Mouse (Mus musculus): ENCODE results near the gene Lage3. TPM values are rescaled to one million over a fixed set of nuclear protein-coding genes. Genes with fewer than 3 reads are reported as not detected.
A peak's percentile ranks its signal among the peaks of the same experiment; 100 is the strongest.

Lage3 gene
- 39.5 and 58.6 TPM in 2 replicates for polyA plus RNA-seq (2011; ENCODE audit: insufficient read depth, insufficient read length, low replicate concordance, missing spikeins)

- no peak for TF ChIP-seq CTCF (IDR thresholded peaks at IDR 0.05; ENCODE audit: control insufficient read depth, insufficient read depth, low read length)
- TF ChIP-seq POLR2A (IDR thresholded peaks at IDR 0.05; ENCODE audit: borderline replicate concordance, control insufficient read depth, low read depth, low read length) = peak; percentile 74
- WGBS = 7% methylated on average over 9 of the region's 22 CpGs
- Histone ChIP-seq H3K27ac (ENCODE audit: control insufficient read depth, insufficient read depth, low read depth, low read length, poor library complexity) (no peak within 1 kb of the TSS), H3K4me3 (replicated peaks; ENCODE audit: control insufficient read depth, low read depth, low read length) (peak within 1 kb of the TSS; percentile 61), H3K4me1 (ENCODE audit: control insufficient read depth, insufficient read depth, low read length) (peaks cover 2% of the 10 kb centered on the region)
Observed at GRCm38 (mm10) chrX:74353467-74353770, at the start of gene Lage3. Gene Lage3, minus strand, starts transcription at chrX:74353618.

GRCm38 (mm10) chrX:74400136-74400535 is 46.7 kb upstream of the Lage3 start:
- TF ChIP-seq POLR2A (IDR thresholded peaks at IDR 0.05; ENCODE audit: borderline replicate concordance, control insufficient read depth, low read depth, low read length) (no peak), CTCF (IDR thresholded peaks at IDR 0.05; ENCODE audit: control insufficient read depth, insufficient read depth, low read length) (no peak)
- Histone ChIP-seq H3K4me1 (ENCODE audit: control insufficient read depth, insufficient read depth, low read length) (no peaks in the 10 kb centered on the region), H3K4me3 (replicated peaks; ENCODE audit: control insufficient read depth, low read depth, low read length) (no peak overlapping the region), H3K27ac (ENCODE audit: control insufficient read depth, insufficient read depth, low read depth, low read length, poor library complexity) (no peak overlapping the region)
- WGBS = 70% methylated on average over 3 of the region's 3 CpGs

GRCm38 (mm10) chrX:74392535-74393443 is 39.4 kb upstream of the Lage3 start, which contains the start of the genes Fam3a and Ikbkg:
Gene Fam3a, minus strand, starts transcription at chrX:74393272.
Gene Ikbkg, plus strand, starts transcription at chrX:74393290.
- WGBS = 9% methylated on average over 30 of the region's 30 CpGs
- H3K27ac ChIP-seq (ENCODE audit: control insufficient read depth, insufficient read depth, low read depth, low read length, poor library complexity) = peak within 1 kb of the TSS; percentile 93
- H3K4me3 ChIP-seq (replicated peaks; ENCODE audit: control insufficient read depth, low read depth, low read length) = peak within 1 kb of the TSS; percentile 78
- no peaks in the 10 kb centered on the region for H3K4me1 ChIP-seq (ENCODE audit: control insufficient read depth, insufficient read depth, low read length)
- TF ChIP-seq CTCF (IDR thresholded peaks at IDR 0.05; ENCODE audit: control insufficient read depth, insufficient read depth, low read length) = peak; percentile 47; the same call in 1 of the 2 replicates
- TF ChIP-seq POLR2A (IDR thresholded peaks at IDR 0.05; ENCODE audit: borderline replicate concordance, control insufficient read depth, low read depth, low read length) = peak; percentile 89

DNA sequence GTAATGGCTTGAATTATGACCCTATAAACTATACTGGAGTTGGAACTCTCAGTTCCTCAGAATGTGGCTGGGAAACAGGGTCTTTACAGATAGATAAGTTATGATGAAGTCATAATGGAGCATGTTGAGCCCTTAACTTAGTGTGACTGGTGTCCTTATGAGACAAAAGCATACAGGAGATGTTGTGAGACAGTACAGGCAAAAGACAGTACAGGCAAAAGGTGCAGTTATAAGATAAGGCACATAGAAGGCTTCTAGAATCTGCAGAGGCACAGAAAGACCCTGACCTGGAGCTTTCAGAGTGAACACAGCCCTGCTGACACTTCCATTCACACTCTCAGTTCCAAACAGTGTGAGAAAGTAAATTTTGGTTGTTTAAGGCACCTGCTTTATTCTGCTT is 34.7 kb upstream of the Lage3 start:
- TF ChIP-seq CTCF (IDR thresholded peaks at IDR 0.05; ENCODE audit: control insufficient read depth, insufficient read depth, low read length) (no peak), POLR2A (IDR thresholded peaks at IDR 0.05; ENCODE audit: borderline replicate concordance, control insufficient read depth, low read depth, low read length) (no peak)
- H3K4me1 ChIP-seq (ENCODE audit: control insufficient read depth, insufficient read depth, low read length) = no peaks in the 10 kb centered on the region; the same call in 1 of the 2 replicates
- H3K4me3 ChIP-seq (replicated peaks; ENCODE audit: control insufficient read depth, low read depth, low read length) = no peak overlapping the region
- H3K27ac ChIP-seq (ENCODE audit: control insufficient read depth, insufficient read depth, low read depth, low read length, poor library complexity) = no peak overlapping the region

- Histone ChIP-seq H3K4me3 (replicated peaks; ENCODE audit: control insufficient read depth, low read depth, low read length) (no peak overlapping the region), H3K27ac (ENCODE audit: control insufficient read depth, insufficient read depth, low read depth, low read length, poor library complexity) (no peak overlapping the region)
- 59% methylated on average over 2 of the region's 2 CpGs for WGBS
Observed at GRCm38 (mm10) chrX:74384451-74384850, 31.0 kb upstream of the Lage3 start.

DNA sequence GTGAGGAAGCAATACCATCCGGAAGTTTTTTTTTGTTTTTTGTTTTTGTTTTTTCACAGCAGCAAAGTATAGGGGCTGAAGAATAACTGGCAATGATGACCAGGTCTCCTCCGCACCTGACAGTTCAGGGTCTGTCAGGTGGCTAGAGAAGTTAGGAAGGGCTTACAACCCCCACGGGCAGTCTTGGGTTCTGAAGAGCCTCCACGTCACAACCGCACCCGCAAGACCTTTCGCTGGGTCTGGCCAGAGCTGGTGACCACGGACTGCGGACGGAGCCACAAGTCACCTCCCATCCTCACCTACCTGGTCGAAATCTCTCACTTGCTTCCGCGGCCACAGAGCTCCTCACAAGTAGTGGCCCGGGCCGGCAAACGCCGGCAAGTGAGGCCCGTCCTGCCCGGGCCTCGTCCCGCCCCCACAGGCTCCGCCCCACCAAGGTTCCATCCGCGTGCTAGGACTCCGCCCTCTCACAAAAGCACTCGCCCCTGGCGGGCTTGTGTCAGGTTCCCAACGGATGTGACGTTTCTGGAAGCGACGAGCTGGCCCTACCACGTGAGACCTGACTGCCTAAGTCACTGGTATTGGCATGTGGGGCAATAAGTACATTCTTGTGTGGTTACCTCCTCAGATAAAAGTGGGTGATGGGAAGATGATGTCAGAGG is 19.6 kb upstream of the Lage3 start, which contains the start of the genes Ubl4a and Slc10a3:
Gene Ubl4a (minus strand): TSS at position 331 of the 662 bp plus-strand sequence.
Gene Slc10a3 (minus strand): TSS at position 462 of the 662 bp plus-strand sequence.
- H3K4me1 ChIP-seq (ENCODE audit: control insufficient read depth, insufficient read depth, low read length) = no peaks in the 10 kb centered on the region; the same call in 1 of the 2 replicates
- WGBS = 11% methylated on average over 32 of the region's 32 CpGs
- TF ChIP-seq POLR2A (IDR thresholded peaks at IDR 0.05; ENCODE audit: borderline replicate concordance, control insufficient read depth, low read depth, low read length) = peak; percentile 62; the same call in 1 of the 2 replicates
- no peak for TF ChIP-seq CTCF (IDR thresholded peaks at IDR 0.05; ENCODE audit: control insufficient read depth, insufficient read depth, low read length)
- H3K27ac ChIP-seq (ENCODE audit: control insufficient read depth, insufficient read depth, low read depth, low read length, poor library complexity) = peak within 1 kb of the TSS; percentile 74
- H3K4me3 ChIP-seq (replicated peaks; ENCODE audit: control insufficient read depth, low read depth, low read length) = peak within 1 kb of the TSS; percentile 99

More at GRCm38 (mm10) chrX:74384451-74384850, 31.0 kb upstream of the Lage3 start:
- TF ChIP-seq CTCF (IDR thresholded peaks at IDR 0.05; ENCODE audit: control insufficient read depth, insufficient read depth, low read length) (no peak), POLR2A (IDR thresholded peaks at IDR 0.05; ENCODE audit: borderline replicate concordance, control insufficient read depth, low read depth, low read length) (no peak)
- H3K4me1 ChIP-seq (ENCODE audit: control insufficient read depth, insufficient read depth, low read length) = no peaks in the 10 kb centered on the region; the same call in 1 of the 2 replicates

- peak overlapping the region; percentile 86 for H3K4me3 ChIP-seq (replicated peaks; ENCODE audit: control insufficient read depth, low read depth, low read length)
- TF ChIP-seq CTCF (IDR thresholded peaks at IDR 0.05; ENCODE audit: control insufficient read depth, insufficient read depth, low read length) (no peak), POLR2A (IDR thresholded peaks at IDR 0.05; ENCODE audit: borderline replicate concordance, control insufficient read depth, low read depth, low read length) (peak; percentile 37; the same call in 1 of the 2 replicates)
- no peaks in the 10 kb centered on the region; the same call in 1 of the 2 replicates for H3K4me1 ChIP-seq (ENCODE audit: control insufficient read depth, insufficient read depth, low read length)
- 11% methylated on average over 48 of the region's 49 CpGs for WGBS
- peak overlapping the region; percentile 18 for H3K27ac ChIP-seq (ENCODE audit: control insufficient read depth, insufficient read depth, low read depth, low read length, poor library complexity)
Observed at GRCm38 (mm10) chrX:74368209-74368909, 14.9 kb upstream of the Lage3 start.
